Mouse (Mus musculus) heart, embryonic 16.5 days (tissue): Measurements from ENCODE around the gene Gm20388. TPM values are rescaled to one million over a fixed set of nuclear protein-coding genes. Genes with fewer than 3 reads are reported as not detected.

Experiments
- ATAC-seq: fragments of 200-750 bp; cut with Nextera tagmentation; replicated peaks from 2 replicates; pipeline ENCODE4 v1.8.0; 2017; ENCODE audit warnings: moderate number of reproducible peaks; ENCODE audit not compliant: insufficient read depth, low FRiP score; ENCODE audit errors: extremely low read depth
- H3K27ac ChIP-seq: fragments of 300-500 bp; sonication (generic); 2 replicates; pipeline ENCODE4 v1.5.1; 2014; ENCODE audit warnings: mild to moderate bottlenecking, low read length, control low read depth, moderate library complexity
- H3K27me3 ChIP-seq: fragments of 300-500 bp; sonication (generic); 2 replicates; pipeline ENCODE4 v1.6.1; 2014; ENCODE audit warnings: low read length, mixed read lengths; ENCODE audit not compliant: control insufficient read depth, insufficient read depth
- H3K36me3 ChIP-seq: fragments of 300-500 bp; sonication (generic); 2 replicates; pipeline ENCODE4 v1.6.1; 2014; ENCODE audit not compliant: control insufficient read depth, insufficient read depth
- H3K4me1 ChIP-seq: fragments of 300-500 bp; sonication (generic); 2 replicates; pipeline ENCODE4 v1.6.1; 2014; ENCODE audit warnings: low read length, mixed read lengths; ENCODE audit not compliant: control insufficient read depth, insufficient read depth
- H3K4me2 ChIP-seq: fragments of 300-500 bp; sonication (generic); 2 replicates; pipeline ENCODE4 v1.6.1; 2014; ENCODE audit warnings: low read depth, mild to moderate bottlenecking, control low read depth, low read length
- H3K4me3 ChIP-seq: fragments of 300-500 bp; sonication (generic); 2 replicates; pipeline ENCODE4 v1.5.1; 2014; ENCODE audit warnings: mild to moderate bottlenecking, control low read depth, low read length
- H3K9ac ChIP-seq: fragments of 300-500 bp; sonication (generic); 2 replicates; pipeline ENCODE4 v1.6.1; 2014; ENCODE audit warnings: low read length, control low read depth
- H3K9me3 ChIP-seq: fragments of 300-500 bp; sonication (generic); replicated peaks from 2 replicates; pipeline ENCODE4 v1.6.1; 2016; ENCODE audit warnings: low read length; ENCODE audit not compliant: control insufficient read depth
- WGBS: fragments of 180-500 bp; shearing (Covaris S2); extraction: QIAGEN DNeasy Blood & Tissue Kit; methylation state at CpG from one replicate; pipeline ENCODE4 v1.1.7; 2014; 5-methylcytosine and 5-hydroxymethylcytosine counted together
- polyA plus RNA-seq: library from polyadenylated mRNA; unstranded; fragments of >200 nt; fragmentation: Nextera tagmentation; extraction: Ambion mirVana; gene quantifications from 2 replicates; pipeline ENCODE4 v1.2.1, GENCODE M21; 2015

Gm20388 gene
- polyA plus RNA-seq, 1 experiment from 2014 or later = 4.5 TPM

GRCm38 (mm10) chr8:120515650-120516049, 605.0 kb downstream of the Gm20388 start:
- H3K27ac ChIP-seq = peak overlapping the region; percentile 58; the same call in 1 of the 2 replicates
- peaks cover 71% of the 10 kb centered on the region for H3K4me1 ChIP-seq
- H3K27me3 ChIP-seq = no peaks in the 10 kb centered on the region
- no peak overlapping the region for H3K4me3 ChIP-seq
- 86% methylated on average over 6 of the region's 6 CpGs for WGBS
- H3K9ac ChIP-seq = no peak overlapping the region
- H3K36me3 ChIP-seq = no peaks in the 10 kb centered on the region
- no peaks in the 10 kb centered on the region for H3K9me3 ChIP-seq
- no peak for ATAC-seq
- H3K4me2 ChIP-seq = no peak overlapping the region

- no peaks in the 10 kb centered on the region for H3K36me3 ChIP-seq
- peak overlapping the region; percentile 58 for H3K27ac ChIP-seq
- H3K4me3 ChIP-seq = no peak overlapping the region
- peak; percentile 67 for ATAC-seq
- H3K9me3 ChIP-seq = no peaks in the 10 kb centered on the region
- peak overlapping the region; percentile 38; the same call in 1 of the 2 replicates for H3K4me2 ChIP-seq
- WGBS = 17% methylated on average over 12 of the region's 12 CpGs
- 0 out of 2 replicates have a peak overlapping the region, but pooled peaks have one; percentile 9 for H3K9ac ChIP-seq
- H3K4me1 ChIP-seq = peaks cover 71% of the 10 kb centered on the region
- H3K27me3 ChIP-seq = no peaks in the 10 kb centered on the region
Measured at GRCm38 (mm10) chr8:120516182-120516755, 605.6 kb downstream of the Gm20388 start.

GRCm38 (mm10) chr8:120517666-120518410, 607.2 kb downstream of the Gm20388 start:
- Histone ChIP-seq H3K9me3 (no peaks in the 10 kb centered on the region), H3K4me3 (no peak overlapping the region), H3K27me3 (no peaks in the 10 kb centered on the region), H3K36me3 (no peaks in the 10 kb centered on the region), H3K4me1 (peaks cover 60% of the 10 kb centered on the region), H3K27ac (peak overlapping the region; percentile 42), H3K4me2 (no peak overlapping the region), H3K9ac (no peak overlapping the region)
- WGBS = 62% methylated on average over 11 of the region's 11 CpGs
- no peak for ATAC-seq

GRCm38 (mm10) chr8:120518736-120519534, 608.3 kb downstream of the Gm20388 start:
- Histone ChIP-seq H3K4me1 (peaks cover 57% of the 10 kb centered on the region), H3K27me3 (no peaks in the 10 kb centered on the region), H3K36me3 (no peaks in the 10 kb centered on the region), H3K4me2 (no peak overlapping the region), H3K9ac (no peak overlapping the region), H3K9me3 (no peaks in the 10 kb centered on the region), H3K4me3 (no peak overlapping the region), H3K27ac (no peak overlapping the region; the same call in 1 of the 2 replicates)
- 66% methylated on average over 14 of the region's 14 CpGs for WGBS
- ATAC-seq = no peak

GRCm38 (mm10) chr8:120520287-120520686, 609.6 kb downstream of the Gm20388 start:
- Histone ChIP-seq H3K4me3 (no peak overlapping the region), H3K27me3 (no peaks in the 10 kb centered on the region), H3K36me3 (no peaks in the 10 kb centered on the region), H3K4me1 (peaks cover 59% of the 10 kb centered on the region), H3K9ac (peak overlapping the region; percentile 52), H3K27ac (peak overlapping the region; percentile 56), H3K9me3 (no peaks in the 10 kb centered on the region), H3K4me2 (peak overlapping the region; percentile 8; the same call in 1 of the 2 replicates)
- WGBS = 63% methylated on average over 15 of the region's 15 CpGs
- no peak for ATAC-seq

- whole genome bisulfite sequencing = 33% methylated on average over 20 of the region's 20 CpGs
- Histone ChIP-seq H3K4me2 (peak overlapping the region; percentile 8; the same call in 1 of the 2 replicates), H3K9me3 (no peaks in the 10 kb centered on the region), H3K36me3 (no peaks in the 10 kb centered on the region), H3K27me3 (no peaks in the 10 kb centered on the region), H3K4me3 (no peak overlapping the region), H3K9ac (peak overlapping the region; percentile 52), H3K4me1 (peaks cover 62% of the 10 kb centered on the region), H3K27ac (peak overlapping the region; percentile 56)
- ATAC-seq = peak; percentile 12; the same call in 1 of the 2 replicates
Measured at GRCm38 (mm10) chr8:120520707-120521590, 610.3 kb downstream of the Gm20388 start.

GRCm38 (mm10) chr8:120521591-120521965, 610.9 kb downstream of the Gm20388 start:
- H3K4me2 ChIP-seq = no peak overlapping the region
- 75% methylated on average over 7 of the region's 7 CpGs for WGBS
- peak overlapping the region; percentile 20; the same call in 1 of the 2 replicates for H3K9ac ChIP-seq

GRCm38 (mm10) chr8:120523641-120524040, 613.0 kb downstream of the Gm20388 start:
- Histone ChIP-seq H3K9ac (peak overlapping the region; percentile 42; the same call in 1 of the 2 replicates), H3K27me3 (no peaks in the 10 kb centered on the region), H3K9me3 (no peaks in the 10 kb centered on the region), H3K4me1 (peaks cover 67% of the 10 kb centered on the region), H3K36me3 (no peaks in the 10 kb centered on the region), H3K27ac (peak overlapping the region; percentile 75), H3K4me3 (no peak overlapping the region), H3K4me2 (no peak overlapping the region)
- no peak for ATAC-seq
- WGBS = 57% methylated on average over 7 of the region's 7 CpGs

More at GRCm38 (mm10) chr8:120521591-120521965, 610.9 kb downstream of the Gm20388 start:
- Histone ChIP-seq H3K4me3 (no peak overlapping the region), H3K27me3 (no peaks in the 10 kb centered on the region), H3K36me3 (no peaks in the 10 kb centered on the region), H3K9me3 (no peaks in the 10 kb centered on the region), H3K27ac (no peak overlapping the region), H3K4me1 (peaks cover 62% of the 10 kb centered on the region)
- ATAC-seq = no peak
